Mouse (Mus musculus) CH12.LX (cell line): ENCODE results near the gene Postn.

Experiments used
- CTCF ChIP-seq, 2 experiments: IDR thresholded peaks in 1 of 2; conservative IDR thresholded peaks in 1 of 2; 2 replicates each; pipeline ENCODE4 v1.5.1; 2011 to 2012; ENCODE audit warnings: low read depth in 2 of 2, low read length in 2 of 2, improper control_type of control experiment in 1 of 2, inconsistent platforms in 1 of 2, mild to moderate bottlenecking in 1 of 2, moderate library complexity in 1 of 2
- EP300 ChIP-seq: IDR thresholded peaks from 2 replicates; pipeline ENCODE4 v1.6.1; 2011; ENCODE audit warnings: low read length, improper control_type of control experiment
- HCFC1 ChIP-seq: IDR thresholded peaks from 2 replicates; pipeline ENCODE4 v1.6.1; 2012; ENCODE audit warnings: low read depth, mild to moderate bottlenecking, inconsistent platforms, low read length, improper control_type of control experiment
- KAT2A ChIP-seq: IDR thresholded peaks from 2 replicates; pipeline ENCODE4 v1.6.1; 2012; ENCODE audit warnings: low read length, improper control_type of control experiment, inconsistent platforms; ENCODE audit not compliant: insufficient replicate concordance
- MAX ChIP-seq: IDR thresholded peaks from 2 replicates; pipeline ENCODE4 v1.6.1; 2011; ENCODE audit warnings: low read length, improper control_type of control experiment
- MEF2A ChIP-seq: IDR thresholded peaks from 2 replicates; pipeline ENCODE4 v1.6.1; 2014; ENCODE audit warnings: low read depth, mild to moderate bottlenecking, inconsistent platforms, low read length, improper control_type of control experiment, borderline replicate concordance
- POLR2A ChIP-seq: IDR thresholded peaks from 2 replicates; pipeline ENCODE4 v1.6.1; 2011; ENCODE audit warnings: low read depth, mild to moderate bottlenecking, improper control_type of control experiment, low read length
- POLR2AphosphoS2 ChIP-seq: IDR thresholded peaks from 2 replicates; pipeline ENCODE4 v1.6.1; 2011; ENCODE audit warnings: low read depth, low read length, improper control_type of control experiment
- SIN3A ChIP-seq: IDR thresholded peaks from 2 replicates; pipeline ENCODE4 v1.6.1; 2012; ENCODE audit warnings: low read length, improper control_type of control experiment, inconsistent platforms
- USF2 ChIP-seq: conservative IDR thresholded peaks from 2 replicates; pipeline ENCODE4 v1.6.1; 2011; ENCODE audit warnings: low read depth, low read length, improper control_type of control experiment
- ZC3H11A ChIP-seq: IDR thresholded peaks from 2 replicates; pipeline ENCODE4 v1.6.1; 2012; ENCODE audit warnings: low read depth, mild to moderate bottlenecking, inconsistent platforms, low read length, improper control_type of control experiment

DNA sequence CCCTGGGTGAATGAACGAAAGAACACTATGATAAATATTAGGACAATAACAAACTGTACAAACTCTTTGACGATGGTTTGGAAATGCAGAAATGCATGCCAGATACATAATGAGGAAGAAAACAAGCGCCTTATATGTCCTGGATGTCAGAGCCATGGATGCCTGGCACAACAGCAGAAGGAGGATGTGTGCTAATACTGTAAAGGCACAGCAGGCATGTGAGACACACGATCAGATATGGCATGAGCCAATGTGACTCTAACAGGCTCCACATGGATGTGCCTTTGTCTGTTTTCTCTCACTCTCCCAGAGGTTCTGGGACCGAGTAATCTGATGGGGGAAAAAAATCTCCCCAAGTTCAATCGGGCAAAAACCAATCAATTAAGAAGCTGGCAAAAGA lies 71.3 kb downstream of the Postn start:
- TF ChIP-seq CTCF (conservative IDR thresholded peaks at IDR 0.05 in 1 of 2, IDR thresholded peaks at IDR 0.05 in 1 of 2; ENCODE audit: low read depth in 2 of 2, low read length in 2 of 2) = no peak
- TF ChIP-seq EP300 = no peak
- no peak for TF ChIP-seq MAX
- no peak for TF ChIP-seq ZC3H11A
- TF ChIP-seq HCFC1 = no peak
- TF ChIP-seq USF2 = no peak
- TF ChIP-seq MEF2A = no peak
- TF ChIP-seq KAT2A = no peak
- no peak for TF ChIP-seq POLR2AphosphoS2
- no peak for TF ChIP-seq POLR2A
- TF ChIP-seq SIN3A = no peak
